Mouse (Mus musculus) testis, postnatal 10 days (tissue): Measurements from ENCODE around the gene Ptchd4.

Experiments
- DNase-seq: peaks from one replicate; pipeline ENCODE4 v3.0.0; 2021; ENCODE audit warnings: low spot score

Gene Ptchd4

DNA sequence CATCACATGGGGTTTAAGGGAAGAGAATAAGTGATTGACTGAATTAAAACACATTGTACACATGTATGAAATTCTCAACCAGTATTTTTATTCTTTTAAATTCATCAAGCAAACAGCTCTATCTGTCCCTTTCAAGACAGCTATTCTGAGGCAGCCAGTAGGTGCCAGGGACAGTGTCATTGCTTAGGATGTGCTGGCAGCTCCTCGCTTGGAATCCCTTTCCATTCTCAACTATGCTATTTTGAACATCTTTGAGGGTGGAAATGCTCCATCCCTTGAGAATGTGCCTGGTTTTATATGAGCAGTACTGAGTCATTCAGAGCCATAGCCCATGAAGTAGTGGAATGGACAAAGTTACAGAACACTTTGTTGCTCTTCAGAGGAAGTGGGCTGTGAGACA lies 112.2 kb downstream of the Ptchd4 start:
- DNase-seq, result no peak

DNA sequence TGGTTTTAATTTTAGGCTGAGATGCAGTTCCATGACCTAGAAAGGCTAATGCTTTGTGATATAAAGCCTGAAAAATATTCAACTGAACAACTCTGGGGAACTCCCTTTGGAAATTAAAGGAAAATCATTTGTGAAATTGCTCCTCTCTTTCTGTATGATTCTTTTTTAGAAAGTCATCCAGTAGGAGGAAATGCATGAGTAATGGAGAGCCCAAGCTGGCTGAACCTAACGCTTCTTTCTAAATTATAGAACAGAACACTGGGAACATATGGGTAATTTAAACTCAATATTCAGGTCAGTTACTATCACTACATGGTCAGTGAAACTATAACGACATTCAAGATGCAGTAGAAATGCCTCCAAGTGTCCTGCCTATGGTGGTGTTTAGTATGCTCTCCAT lies 114.6 kb downstream of the Ptchd4 start:
- no peak for DNase-seq

- DNase-seq, result no peak
Observed at GRCm38 (mm10) chr17:42452235-42452634, 136.5 kb downstream of the Ptchd4 start.

- DNase-seq, result no peak
Observed at GRCm38 (mm10) chr17:42456441-42456840, 140.7 kb downstream of the Ptchd4 start.

DNA sequence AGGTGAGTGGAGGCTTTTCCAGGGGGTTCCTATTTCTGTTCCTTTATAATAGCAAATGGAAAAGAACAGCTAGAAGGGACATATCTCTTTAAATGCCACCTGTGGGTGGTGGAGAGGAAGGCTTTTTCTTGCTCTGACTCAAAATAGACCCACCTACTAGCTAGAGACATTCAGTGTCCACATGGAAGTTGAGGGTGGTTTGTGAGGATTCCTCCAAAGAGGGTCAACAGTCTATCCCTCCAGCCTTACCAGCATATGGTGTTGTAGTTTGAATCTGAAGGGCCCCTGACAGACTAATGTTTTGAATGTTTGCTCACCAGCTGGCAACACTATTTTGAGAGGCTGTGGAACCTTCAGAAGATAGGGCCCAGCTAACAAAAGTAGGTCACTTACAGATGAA lies 147.0 kb downstream of the Ptchd4 start:
- no peak for DNase-seq

DNA sequence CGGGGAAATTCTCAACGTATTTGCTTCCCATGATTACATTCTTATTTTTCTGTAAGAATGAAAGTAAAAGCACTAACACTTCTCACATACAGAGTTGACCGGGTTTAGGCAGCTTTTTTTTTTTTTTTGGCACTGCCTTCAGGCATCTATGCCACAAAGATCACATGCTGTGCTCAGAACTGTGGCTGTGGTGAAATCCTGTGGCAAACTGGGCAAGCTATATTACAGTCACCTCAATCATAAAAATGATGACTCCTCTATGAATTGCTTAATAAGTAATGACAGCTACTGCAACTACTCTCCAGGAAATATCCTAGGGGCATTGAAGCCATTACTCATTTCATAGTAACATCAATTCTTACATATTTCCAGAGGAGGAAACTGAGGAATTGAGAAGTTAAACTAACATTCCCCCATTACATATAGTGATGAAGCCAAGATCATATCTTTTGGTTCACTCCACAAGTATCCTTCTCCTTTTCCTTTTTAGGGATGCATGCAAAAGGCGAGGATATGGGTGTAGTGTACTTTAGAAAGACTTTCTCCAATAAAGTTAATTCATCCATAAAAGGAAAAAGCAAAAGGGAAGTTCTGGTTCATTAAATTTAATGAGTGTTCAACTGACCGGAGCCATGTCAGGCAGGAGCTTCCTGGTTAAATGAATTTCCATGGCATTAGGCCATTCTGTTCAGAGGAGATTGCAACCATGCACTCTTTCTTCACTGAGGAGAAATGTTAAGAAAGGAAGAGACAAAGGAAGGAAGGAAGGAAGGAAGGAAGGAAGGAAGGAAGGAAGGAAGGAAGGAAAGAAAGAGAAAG lies 164.6 kb downstream of the Ptchd4 start:
- no peak for DNase-seq

DNA sequence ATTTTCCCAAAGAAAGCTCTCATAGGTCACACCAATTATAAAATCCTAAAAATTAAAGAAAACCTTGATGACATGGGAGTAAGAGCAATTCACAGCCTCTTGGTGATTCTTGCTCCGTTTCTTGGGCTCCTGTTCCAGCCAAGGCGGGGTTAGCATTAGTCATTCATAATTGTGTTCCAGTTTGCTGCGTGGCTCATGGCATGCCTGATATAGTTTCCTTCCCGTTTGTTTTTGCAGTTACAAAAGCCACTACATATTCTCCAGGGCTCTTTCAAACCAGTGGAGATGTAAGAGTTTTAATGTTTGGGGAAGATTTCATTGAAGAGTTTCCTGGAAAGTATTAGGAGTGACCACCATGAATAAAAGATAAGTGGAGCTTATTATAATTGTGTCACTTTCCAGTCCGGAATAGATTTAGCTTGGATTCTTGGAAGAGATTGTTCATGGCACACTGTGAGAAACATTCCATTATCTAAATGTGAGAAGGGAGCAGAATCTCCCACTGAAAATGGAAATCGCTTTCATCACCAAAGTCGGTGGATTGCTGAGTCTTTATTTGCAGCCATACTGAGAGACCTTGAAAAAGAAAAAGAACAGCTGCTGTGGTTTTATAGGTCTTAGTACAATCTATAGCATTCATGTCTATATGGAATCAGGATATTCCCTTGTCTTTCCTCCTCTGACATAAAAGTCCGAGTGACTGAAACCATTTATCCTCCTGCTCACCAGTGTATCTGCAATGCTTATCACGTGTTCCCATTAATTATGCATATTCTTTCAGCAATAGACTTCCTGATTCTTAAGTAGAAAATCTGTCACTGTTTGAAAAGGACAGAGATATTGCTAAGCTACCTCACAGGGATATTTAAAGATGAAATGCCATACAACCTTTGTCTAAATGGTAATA lies 193.9 kb downstream of the Ptchd4 start:
- DNase-seq, result no peak

- DNase-seq, result no peak
Observed at GRCm38 (mm10) chr17:42530147-42530546, 214.4 kb downstream of the Ptchd4 start.

DNA sequence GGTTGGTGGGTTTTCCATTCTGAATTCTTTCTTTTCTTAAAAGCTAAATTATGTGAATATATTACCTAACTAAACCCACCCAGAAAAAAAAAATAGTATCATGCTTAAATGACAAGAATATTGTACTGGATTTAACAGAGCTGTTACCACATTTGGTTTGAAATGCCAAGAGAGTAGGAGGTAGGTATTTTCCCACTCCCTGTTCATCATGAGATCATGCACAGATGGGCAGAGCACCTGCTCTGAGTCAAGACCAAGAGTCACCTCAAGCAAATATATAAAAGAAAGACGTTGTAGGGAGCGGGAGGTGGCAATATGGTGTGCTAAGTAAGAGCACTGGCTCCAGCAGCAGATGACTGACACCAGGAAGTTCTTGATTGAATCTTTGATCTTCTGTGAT lies 233.8 kb downstream of the Ptchd4 start:
- no peak for DNase-seq
